Mouse (Mus musculus): ENCODE measurements at regions not wholly inside any gene's neighbourhood (a gene's known extent, or its start where the extent isn't known, plus 50 kb on each side); places are given as distances from the start of the nearest gene placed in this dataset.

DNA sequence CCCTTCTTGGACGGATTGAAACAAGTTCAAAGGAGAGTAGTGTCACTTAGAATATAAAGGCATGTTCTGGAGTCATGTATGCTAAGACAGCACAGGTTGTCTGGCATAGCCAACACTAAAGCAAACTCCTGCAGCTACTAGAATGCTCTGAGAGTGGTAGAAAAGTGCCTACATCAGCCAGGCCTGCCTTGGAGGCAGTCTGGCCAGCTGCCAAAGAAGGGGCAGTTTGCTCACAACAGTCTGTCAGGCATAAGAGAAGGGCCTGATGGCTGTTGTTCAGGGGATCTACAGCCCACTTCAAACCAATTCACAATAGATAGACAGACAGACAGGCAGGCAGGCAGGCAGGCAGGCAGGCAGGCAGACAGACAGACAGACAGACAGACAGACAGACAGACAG lies 136.5 kb upstream of the Dap start:
- DNase-seq (ENCODE audit: extremely low spot score in 1 of 2, low spot score in 1 of 2) = no peak

DNA sequence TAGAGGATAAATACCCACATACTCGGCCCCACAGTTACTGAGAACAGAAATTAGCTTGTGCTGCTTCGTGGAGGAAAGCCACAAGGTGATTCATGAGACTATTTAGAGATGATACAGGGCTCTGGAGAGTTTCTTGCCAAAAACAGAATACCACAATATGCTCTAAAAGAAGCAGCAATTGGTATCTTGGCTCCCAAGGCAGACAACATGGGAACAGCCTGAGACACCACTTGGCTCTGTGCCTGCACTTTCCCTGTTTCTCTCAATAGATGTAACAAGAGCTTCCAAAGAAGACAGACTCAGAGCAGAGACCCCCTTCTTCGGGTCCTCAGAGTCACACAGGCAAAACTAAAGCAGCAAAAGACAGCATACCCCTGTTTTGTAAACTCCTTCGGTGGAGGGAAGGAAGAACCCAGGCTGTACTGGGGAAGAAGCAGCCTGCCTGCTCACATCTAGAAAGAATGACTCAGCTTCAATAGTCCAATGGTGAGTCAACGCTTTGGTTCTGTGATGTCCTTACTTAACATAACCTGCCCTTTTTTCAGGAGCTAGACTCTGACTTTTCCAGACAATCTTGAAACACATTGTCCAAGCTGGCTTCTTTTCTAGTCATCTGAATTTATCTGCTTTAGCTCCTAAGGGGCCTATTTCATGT lies 132.1 kb upstream of the Dap start:
- peak; percentile 48 to 69 for DNase-seq (ENCODE audit: extremely low spot score in 1 of 2, low spot score in 1 of 2)

DNA sequence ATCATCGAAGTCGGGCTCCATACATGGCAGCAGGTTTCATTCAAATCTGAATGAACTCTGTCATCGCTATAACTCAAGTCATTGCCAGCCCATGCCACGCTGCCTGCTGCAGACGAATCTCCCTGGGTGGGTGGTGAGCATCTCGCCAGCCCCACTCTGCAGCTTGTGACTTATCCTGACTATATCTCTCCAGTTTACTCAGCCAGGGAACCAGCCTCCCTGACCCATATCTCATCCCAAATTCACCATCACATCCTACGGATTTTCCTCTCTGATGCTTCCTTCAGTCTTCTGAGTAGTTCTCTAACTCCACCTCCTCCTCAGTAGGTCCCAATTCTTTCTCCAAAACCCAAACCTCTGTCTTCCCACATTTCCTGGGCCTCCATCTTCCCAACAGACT lies 127.9 kb upstream of the Dap start:
- DNase-seq (ENCODE audit: extremely low spot score in 1 of 2, low spot score in 1 of 2) = no peak

DNA sequence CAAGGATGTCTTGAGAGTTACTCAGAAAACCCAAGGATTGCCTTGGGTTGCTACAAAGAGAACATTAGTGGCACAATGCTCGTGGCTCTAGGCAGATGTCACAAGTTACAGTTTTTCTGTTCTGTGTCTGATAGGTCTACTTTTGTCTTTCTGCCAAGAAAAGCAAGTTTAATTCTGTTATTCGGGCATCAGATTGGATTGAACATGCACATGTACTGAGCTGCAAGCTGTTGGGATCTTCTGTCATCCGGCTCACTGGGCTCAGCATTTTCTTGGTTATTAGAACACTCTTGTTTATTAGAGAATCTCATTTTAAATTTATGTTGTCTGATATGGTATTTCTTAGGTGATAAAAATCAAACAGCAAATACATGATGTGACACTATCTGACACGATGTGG lies 126.8 kb upstream of the Dap start:
- no peak for DNase-seq (ENCODE audit: extremely low spot score in 1 of 2, low spot score in 1 of 2)

DNA sequence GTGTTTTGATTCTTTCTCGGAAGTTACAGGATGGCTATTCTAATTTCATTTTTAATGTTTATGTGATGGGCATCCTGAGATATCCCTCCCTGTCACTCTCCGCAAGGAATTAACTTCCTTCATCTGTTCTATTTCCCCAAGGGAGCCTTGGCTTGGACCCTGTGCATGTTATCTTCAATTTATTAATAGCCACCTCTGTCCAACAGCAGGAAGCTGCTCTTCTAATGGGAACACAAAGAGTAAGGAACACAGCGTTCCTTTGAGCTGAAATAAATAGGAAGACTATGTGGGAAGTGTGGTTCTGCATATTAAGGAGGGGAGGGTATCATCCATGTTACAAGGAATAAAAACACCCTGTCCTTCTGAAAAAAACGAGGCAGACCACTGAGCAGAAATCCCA lies 119.4 kb upstream of the Dap start:
- DNase-seq (ENCODE audit: extremely low spot score in 1 of 2, low spot score in 1 of 2) = no peak

DNA sequence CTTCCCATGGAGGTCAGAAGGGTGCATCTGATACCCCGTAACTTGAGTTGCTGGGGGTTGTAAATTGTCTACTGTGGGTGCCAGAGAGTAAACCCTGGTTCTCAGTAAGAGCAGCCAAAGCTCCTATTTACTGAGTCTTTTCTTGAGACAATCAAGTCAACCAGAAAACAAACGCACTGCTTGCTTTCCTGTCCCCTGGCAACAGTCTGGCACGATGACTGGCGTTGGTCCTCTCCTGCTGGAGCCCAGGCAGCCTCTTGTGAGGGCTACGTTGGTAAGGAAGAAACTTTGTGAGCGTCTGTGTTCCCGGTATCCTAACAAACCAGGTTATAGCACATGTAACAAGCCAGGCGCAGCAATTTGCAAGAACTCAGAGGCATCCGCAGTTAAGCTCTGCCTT lies 117.2 kb upstream of the Dap start:
- DNase-seq (ENCODE audit: extremely low spot score in 1 of 2, low spot score in 1 of 2) = no peak

DNA sequence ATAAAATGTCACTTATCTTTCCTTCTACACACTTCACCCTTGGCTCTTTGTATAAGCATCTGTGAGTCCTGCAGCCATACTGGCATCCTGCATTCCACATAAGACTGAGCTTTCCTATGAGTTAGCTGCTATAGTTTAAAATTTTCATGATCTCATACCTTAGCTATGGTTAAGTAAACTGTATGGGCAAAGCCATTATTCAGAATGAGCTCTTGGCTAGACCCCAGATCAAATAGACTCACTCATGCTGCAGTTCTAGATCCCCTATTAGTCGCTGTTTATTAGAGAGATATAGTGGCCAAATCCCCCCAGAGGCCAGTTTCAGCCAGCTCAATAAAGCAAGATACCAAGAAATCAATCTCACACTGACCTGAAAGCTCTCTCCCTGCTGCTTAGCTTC lies 110.9 kb upstream of the Dap start:
- no peak for DNase-seq (ENCODE audit: extremely low spot score in 1 of 2, low spot score in 1 of 2)

DNA sequence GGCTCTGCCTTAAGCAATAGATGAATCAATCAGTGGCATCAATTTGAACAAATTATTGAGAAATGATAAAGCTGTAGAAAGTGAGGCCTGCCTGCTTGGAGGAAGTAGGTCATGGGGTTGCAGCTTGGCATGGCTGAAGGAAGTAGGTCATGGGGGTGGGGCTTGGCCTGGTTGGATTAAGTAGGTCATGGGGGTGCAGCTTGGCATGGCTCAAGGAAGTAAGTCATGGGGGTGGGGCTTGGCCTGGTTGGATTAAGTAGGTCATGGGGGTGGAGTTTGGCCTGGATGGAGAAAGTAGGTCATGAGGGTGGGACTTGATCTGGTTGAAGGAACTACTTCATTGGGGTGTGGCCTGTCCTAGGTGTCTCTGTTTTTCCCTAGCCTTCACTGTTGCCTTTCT lies 106.8 kb upstream of the Dap start:
- no peak for DNase-seq (ENCODE audit: extremely low spot score in 1 of 2, low spot score in 1 of 2)

DNA sequence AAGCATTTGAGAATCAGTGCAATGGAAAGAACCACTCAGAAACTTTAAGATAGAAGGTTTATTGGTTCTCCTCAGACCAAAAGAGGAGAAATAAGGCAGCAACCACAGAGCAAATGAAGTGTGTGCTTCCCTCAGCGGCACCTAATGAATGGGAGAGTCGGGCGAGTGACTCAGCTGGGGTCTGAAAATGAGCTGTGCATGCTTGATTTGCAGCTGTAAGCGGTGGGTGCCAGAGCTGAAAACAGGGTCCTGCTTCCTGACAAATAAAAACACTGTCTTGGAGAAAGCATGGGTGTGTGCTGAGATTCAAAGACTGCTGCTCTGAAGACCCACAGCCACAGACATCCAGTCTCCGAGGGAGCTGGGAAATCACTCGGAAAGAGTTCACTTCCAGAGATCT lies 104.0 kb upstream of the Dap start:
- DNase-seq (ENCODE audit: extremely low spot score in 1 of 2, low spot score in 1 of 2) = no peak

DNA sequence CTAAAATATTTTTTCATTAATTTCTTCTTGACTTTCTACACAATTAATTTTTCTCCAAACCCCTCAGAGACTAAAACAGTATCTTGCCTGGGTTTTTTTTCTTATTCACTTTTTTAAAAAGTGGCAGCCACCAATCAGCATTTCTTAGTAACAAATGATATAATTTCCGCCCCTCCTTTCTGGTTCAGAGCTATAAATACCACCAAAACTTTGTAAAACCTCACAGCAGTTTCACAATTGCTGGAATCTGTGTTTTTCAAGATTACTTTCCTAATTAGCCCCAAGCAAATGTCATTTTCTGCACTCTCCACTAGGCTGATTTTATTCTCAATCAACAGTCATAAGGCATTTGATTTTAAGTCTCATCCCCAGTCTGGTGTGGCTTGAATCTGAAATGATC lies 98.3 kb upstream of the Dap start:
- no peak for DNase-seq (ENCODE audit: extremely low spot score in 1 of 2, low spot score in 1 of 2)

DNA sequence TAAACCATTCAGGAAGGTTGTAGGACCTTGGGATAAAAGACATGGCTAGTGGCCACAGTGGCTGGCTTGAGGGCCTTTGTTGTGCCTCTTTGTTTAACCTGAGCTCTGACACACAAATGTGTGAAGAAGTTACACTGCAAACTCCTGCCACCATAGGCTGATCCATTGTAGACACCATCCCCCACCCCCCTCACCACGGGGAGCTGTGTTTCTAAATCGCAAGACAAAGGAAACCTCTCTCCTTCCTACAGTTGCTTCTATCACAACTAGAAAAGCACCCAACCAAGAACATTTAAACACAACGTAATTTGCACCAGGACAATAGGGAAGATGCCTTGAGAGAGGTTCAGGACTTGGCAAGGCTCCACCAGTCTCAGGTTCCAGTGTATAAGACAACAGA lies 97.1 kb upstream of the Dap start:
- DNase-seq (ENCODE audit: extremely low spot score in 1 of 2, low spot score in 1 of 2) = no peak

DNA sequence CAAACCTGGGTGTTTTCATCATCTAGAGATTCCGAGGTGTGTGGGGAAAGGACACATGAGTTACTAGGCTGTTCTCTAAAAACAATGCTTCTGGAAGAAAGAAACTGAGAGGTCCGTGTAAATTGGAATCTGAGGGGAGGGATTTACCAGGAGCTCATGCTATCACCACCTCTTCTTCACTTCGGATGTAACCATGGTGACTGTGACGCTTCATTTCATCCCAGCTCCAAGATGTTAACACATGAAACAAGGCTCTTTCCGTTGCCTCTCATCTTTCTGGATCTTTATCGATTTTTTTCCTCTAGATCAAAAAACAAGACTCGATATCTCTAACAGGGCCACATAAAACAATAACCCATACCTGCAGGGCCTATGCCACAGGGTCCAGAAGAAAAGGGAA lies 89.2 kb upstream of the Dap start:
- no peak for DNase-seq (ENCODE audit: extremely low spot score in 1 of 2, low spot score in 1 of 2)

DNA sequence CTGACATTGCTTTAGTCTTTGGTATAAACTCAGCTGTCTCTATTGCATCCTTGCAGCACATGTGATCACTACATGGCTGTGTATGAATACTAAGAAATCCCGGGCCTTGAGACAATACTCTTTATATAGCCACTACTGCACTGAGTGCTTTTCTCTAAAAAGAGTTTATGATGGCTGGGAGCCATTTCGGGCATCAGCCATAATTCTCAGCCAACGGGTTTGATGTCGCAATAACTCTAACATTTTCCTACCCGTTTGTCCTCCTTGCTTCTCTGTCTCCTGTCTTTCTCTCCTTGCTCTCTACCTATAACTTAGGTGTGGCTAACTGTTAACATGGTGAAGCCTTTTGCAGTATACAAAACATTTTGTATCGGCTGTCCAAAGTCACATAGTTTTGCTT lies 85.5 kb upstream of the Dap start:
- no peak for DNase-seq (ENCODE audit: extremely low spot score in 1 of 2, low spot score in 1 of 2)

DNA sequence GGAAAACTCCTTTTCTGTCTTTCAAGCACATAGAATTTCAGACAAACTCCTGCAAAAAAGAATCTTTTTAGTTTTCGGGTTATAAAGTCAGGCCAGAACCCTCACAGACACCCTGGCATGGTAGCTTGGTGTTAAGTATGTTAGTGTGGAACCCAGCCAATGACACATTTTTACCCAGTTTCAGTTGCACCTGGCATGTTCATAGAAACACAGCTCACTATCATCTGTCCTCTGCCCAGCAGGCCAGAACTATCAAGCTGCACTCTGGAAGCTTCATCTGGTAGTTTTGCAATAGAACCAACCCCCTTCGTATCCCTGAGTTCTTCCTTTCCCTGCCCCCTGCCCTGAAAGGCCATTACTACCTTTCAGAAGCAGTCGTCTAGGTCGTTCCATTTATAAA lies 82.4 kb upstream of the Dap start:
- no peak for DNase-seq (ENCODE audit: extremely low spot score in 1 of 2, low spot score in 1 of 2)

DNA sequence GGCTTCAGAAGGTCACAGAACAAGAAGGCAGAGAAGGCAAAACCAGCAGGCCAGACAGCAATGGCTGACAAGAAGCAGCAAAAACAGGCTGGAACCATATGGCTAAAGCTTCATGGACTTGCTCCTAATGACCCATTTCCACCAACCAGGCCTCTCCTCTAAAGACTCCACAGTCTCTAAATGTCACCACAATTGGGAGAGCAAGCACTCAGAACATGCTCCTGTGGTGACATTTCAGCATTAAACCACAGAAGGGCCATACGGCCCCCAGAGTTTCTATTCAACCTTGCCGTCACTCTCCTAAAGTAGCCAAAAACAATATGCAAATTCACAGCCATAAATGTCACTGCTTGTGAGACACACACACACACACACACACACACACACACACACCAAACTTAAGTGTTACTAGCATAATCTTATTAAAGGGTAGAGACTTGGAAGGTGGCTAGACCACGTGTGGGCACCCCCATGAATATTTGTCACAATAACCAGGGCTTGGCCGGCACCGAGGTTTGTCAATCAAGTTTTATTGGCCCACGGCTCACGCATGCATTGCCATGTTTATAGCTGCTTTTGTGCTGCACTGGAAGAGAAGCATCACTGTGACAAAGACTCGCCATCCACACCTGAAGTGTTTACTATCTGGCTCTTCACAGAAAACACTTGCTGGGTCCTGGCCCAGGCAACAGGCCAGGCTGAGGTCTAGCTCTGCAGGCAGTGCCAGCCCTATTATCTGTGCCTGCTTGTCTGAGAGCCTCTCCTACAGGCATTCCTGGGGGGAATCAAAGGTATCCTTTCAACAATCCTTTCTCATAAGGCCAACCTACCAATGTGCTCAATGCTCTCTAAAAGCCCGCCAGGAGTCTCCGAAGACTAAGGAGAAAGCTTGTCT lies 75.6 kb upstream of the Dap start:
- DNase-seq (ENCODE audit: extremely low spot score in 1 of 2, low spot score in 1 of 2) = no peak

DNA sequence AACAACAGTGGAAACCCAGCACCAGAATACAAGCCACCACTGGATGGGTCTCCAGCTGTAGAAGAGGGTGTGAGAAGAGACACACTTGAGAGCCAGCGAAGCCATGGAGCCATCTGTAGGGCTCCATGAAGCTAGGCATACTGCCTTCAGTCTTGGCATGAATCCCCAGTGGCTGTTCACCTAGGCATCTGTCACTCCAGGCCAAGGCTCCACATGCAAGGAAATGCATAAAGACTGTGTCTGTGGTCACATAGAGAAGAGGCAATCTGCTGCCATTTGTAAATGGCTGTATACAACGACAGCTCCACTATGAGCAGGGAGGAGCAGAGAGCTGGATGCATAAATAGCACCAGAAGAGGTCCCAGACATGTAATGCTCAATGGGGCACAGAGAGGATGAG lies 74.3 kb upstream of the Dap start:
- DNase-seq (ENCODE audit: extremely low spot score in 1 of 2, low spot score in 1 of 2) = no peak

DNA sequence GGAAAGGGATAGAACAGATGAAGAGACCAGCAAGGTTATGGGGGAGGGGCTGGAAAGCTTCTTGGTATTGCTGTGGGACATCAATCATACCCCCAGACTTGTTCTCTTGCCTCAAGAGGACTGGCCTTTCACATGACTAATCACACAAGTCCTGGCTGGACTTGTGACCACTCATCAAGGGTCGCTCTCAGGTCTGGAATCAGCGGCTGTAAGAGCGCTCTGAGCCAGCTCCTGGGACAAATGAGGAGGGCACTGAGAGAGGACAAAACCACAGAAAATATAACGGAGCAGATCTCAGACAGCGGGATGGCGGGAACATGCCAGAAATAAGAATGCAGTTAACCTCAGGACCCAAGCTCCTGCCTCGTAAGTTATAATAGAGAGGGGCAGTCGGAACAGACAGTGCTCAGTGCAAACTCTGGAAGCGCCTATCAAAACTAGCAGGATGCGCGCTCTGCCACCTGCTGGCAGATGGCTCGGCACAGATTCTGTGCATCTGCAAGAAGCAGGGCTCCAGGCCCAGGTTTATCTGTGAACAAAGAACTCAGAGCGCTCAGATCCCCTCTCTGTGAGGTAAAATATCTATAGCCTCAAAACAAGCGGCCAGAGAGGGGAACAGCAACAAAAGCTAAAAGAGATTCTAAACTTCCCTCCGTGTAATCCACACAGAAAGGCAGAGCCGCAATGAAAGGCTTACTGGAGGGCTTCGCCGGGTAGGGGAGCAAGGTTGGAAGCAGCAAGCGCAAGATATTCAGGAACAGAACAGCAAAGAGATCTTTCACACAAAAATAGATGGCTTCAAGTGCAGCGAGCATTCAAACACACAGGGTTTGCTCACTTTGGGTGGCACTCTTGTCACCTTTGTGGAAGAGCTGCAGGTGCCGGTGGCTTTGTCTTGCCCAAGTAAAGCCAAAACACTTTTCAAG lies 73.3 kb upstream of the Dap start:
- DNase-seq (ENCODE audit: extremely low spot score in 1 of 2, low spot score in 1 of 2) = peak; percentile 55 to 72

DNA sequence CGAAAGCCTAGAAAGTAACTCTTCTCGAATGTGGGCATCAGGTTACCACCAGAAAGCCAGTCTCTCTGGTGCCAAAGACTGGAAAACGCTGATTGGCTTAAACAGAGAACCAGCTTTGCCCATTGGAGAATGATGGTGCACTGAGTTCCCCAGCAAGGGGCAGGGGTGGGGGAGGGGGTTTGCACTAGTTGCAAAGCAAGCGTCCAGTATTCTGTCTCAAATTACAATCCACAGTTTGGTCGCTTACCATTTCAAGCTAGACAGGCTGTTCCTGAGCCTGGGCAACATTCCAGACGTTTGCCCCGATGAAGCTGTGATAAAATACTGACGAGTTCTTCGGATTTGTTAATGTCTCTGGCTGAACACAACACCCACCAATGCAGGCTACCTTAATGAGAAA lies 69.0 kb upstream of the Dap start:
- DNase-seq (ENCODE audit: extremely low spot score in 1 of 2, low spot score in 1 of 2) = no peak

DNA sequence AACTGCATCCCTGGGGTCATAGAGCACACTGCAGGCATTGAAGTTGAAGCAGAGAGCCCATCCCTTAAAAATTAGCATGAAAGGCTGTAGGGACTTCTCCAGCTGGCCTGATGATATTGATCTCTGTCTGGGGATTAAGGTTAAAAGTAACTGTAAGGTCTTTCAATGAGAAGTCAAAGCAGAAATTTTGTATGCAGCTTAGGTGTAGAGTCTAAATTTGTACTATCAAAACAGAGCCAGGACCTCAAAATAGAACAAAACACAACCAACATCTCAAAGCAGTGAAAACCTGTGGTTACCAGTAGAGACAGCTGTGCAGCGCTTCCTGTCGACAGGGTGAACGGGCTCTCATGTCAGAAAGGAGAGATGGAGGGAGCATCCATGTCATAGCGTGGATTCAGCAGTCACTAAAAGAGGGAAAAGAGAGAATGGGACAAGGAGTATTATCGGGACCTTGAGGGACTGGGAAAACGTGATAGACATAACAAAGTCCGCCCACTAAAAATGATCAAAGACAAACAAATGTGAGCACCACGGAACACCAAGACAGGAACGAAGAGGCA lies 57.5 kb upstream of the Dap start:
- DNase-seq (ENCODE audit: extremely low spot score in 1 of 2, low spot score in 1 of 2) = no peak

DNA sequence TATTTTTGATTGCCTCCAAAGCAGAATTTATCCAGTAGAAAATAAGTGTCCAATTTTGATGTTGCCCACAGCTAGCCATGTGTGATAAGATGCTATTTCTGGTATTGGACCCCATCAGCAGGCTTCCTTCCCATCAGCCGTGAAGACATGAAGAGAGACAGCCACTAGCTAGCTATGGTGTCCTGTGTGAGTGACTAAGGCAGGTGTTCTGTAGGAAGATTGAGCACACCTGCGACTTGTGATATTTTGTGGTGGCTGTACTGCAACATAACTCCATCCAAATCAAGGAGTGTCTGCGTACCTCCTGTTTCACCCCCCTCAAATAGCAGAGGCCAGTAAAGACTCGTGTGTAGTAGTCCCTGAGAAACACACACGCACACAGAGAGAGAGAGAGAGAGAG lies 56.6 kb upstream of the Dap start:
- no peak for DNase-seq (ENCODE audit: extremely low spot score in 1 of 2, low spot score in 1 of 2)

DNA sequence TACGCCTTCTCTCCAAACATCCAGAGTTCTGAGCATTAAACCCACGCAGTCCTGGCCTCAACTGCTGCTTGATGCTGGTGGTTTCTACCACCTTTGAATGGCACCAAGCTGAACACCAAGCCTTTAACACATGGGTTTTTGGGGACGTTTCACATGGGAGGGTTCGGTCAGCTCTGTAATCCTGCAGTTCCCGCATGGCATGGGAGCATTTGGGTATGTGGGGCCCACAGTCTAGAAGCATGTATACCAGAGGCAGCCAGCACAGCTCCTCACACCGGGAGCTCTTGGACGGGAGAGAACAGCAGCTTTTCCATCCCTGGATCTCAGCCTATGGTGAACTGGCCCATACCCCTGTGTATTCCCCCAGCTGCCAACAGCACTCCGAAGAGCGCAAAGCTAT lies 55.9 kb upstream of the Dap start:
- DNase-seq (ENCODE audit: extremely low spot score in 1 of 2, low spot score in 1 of 2) = no peak
